Mouse (Mus musculus): ENCODE data around the gene Tm7sf2. TPM values are rescaled to one million over a fixed set of nuclear protein-coding genes. Genes with fewer than 3 reads are reported as not detected.

Gene Tm7sf2
- polyA plus RNA-seq, 1 experiment from 2014 or later = 42.6 TPM

DNA sequence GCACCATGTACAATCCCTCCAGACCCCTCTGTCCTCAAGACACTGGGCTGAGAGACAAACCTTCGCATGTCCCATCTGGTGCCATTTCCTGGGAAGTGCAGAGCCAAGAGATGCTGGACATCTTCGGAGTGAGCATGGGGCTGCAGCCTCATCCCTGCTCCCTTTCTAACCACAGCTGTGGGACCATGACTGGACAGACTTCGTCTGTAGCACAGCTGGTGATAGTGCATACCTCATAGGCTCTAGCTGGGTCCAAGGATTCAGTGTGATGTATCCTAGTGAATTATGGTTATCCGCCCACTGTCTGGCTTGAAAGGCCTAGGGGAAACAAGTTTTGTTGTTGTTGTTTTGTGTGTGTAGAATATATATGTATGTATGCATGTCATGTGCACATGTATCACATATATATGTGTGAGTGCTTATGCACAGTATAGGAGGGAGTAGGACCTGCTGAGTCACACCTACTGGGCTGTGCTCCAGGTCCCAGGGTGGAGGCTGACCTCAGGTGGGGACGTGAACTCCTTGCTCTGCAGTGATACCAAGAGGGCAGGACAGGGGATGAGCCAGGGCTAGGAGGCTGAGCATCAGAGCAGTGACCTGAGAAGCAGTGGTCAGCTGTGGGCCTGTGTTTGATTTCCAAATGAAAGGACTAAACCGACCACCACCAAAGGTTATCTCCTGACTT, 34.1 kb upstream of the Tm7sf2 start:
- DNase-seq = peak; percentile 77
- Histone ChIP-seq H3K9me3 (ENCODE audit: low read length) (no peaks in the 10 kb centered on the region), H3K4me1 (ENCODE audit: insufficient read depth) (peaks cover 29% of the 10 kb centered on the region), H3K27ac (ENCODE audit: low read depth) (peak overlapping the region; percentile 73), H3K36me3 (replicated peaks; ENCODE audit: insufficient read depth, low read length) (no peaks in the 10 kb centered on the region), H3K27me3 (ENCODE audit: insufficient read depth, low read length) (no peaks in the 10 kb centered on the region), H3K4me3 (ENCODE audit: low read depth, low read length) (no peak overlapping the region), H3K9ac (replicated peaks) (no peak overlapping the region), H3K4me2 (ENCODE audit: low read depth, low read length) (peak overlapping the region; percentile 26)
- TF ChIP-seq EP300 (IDR thresholded peaks at IDR 0.05; ENCODE audit: low read depth) (no peak), CTCF (IDR thresholded peaks at IDR 0.05; ENCODE audit: low read depth) (peak; percentile 20; the same call in 1 of the 2 replicates)
- ATAC-seq = peak; percentile 96
- WGBS (ENCODE audit: insufficient replicate concordance) = 63% methylated on average over 6 of the region's 6 CpGs

- no peak overlapping the region for H3K9ac ChIP-seq (replicated peaks)
- H3K4me2 ChIP-seq (ENCODE audit: low read depth, low read length) = no peak overlapping the region
- H3K36me3 ChIP-seq (replicated peaks; ENCODE audit: insufficient read depth, low read length) = no peaks in the 10 kb centered on the region
- H3K27ac ChIP-seq (ENCODE audit: low read depth) = no peak overlapping the region
- ATAC-seq = no peak
- no peak for TF ChIP-seq CTCF (IDR thresholded peaks at IDR 0.05; ENCODE audit: low read depth)
- no peak for TF ChIP-seq EP300 (IDR thresholded peaks at IDR 0.05; ENCODE audit: low read depth)
- no peak for DNase-seq
- H3K27me3 ChIP-seq (ENCODE audit: insufficient read depth, low read length) = no peaks in the 10 kb centered on the region
- H3K4me1 ChIP-seq (ENCODE audit: insufficient read depth) = peaks cover 29% of the 10 kb centered on the region
- H3K4me3 ChIP-seq (ENCODE audit: low read depth, low read length) = no peak overlapping the region
- no peaks in the 10 kb centered on the region for H3K9me3 ChIP-seq (ENCODE audit: low read length)
- WGBS (ENCODE audit: insufficient replicate concordance) = 71% methylated on average over 6 of the region's 6 CpGs
Observed at GRCm38 (mm10) chr19:6101186-6101585, 33.0 kb upstream of the Tm7sf2 start.

DNA sequence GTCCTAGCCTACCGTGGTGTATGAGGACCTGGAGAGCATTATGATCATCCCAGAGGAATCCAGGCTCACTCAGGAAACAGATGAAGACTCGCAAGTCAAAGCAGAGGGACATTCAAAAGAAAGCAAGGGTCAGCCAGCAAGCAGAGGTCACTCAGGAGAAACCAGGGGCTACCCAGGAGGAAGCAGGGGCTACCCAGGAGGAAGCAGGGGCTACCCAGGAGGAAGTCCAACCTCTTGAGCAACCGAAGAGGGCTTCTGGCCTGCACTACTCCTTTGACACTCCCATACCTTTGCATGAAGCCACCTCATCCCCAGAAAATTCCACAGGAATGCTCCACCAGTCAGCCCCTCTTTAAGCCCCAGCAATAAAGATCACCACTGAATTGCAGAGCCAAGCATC, 29.7 kb upstream of the Tm7sf2 start:
- H3K36me3 ChIP-seq (replicated peaks; ENCODE audit: insufficient read depth, low read length) = peaks cover 14% of the 10 kb centered on the region
- H3K27me3 ChIP-seq (ENCODE audit: insufficient read depth, low read length) = no peaks in the 10 kb centered on the region
- WGBS (ENCODE audit: insufficient replicate concordance) = 70% methylated on average over 3 of the region's 3 CpGs
- TF ChIP-seq CTCF (IDR thresholded peaks at IDR 0.05; ENCODE audit: low read depth) = no peak
- TF ChIP-seq EP300 (IDR thresholded peaks at IDR 0.05; ENCODE audit: low read depth) = no peak
- ATAC-seq = no peak
- H3K27ac ChIP-seq (ENCODE audit: low read depth) = no peak overlapping the region
- H3K4me3 ChIP-seq (ENCODE audit: low read depth, low read length) = no peak overlapping the region
- H3K9me3 ChIP-seq (ENCODE audit: low read length) = no peaks in the 10 kb centered on the region
- H3K4me1 ChIP-seq (ENCODE audit: insufficient read depth) = peaks cover 10% of the 10 kb centered on the region
- H3K9ac ChIP-seq (replicated peaks) = no peak overlapping the region
- no peak overlapping the region for H3K4me2 ChIP-seq (ENCODE audit: low read depth, low read length)
- DNase-seq = no peak

- Histone ChIP-seq H3K9me3 (ENCODE audit: low read length) (no peaks in the 10 kb centered on the region), H3K27me3 (ENCODE audit: insufficient read depth, low read length) (no peaks in the 10 kb centered on the region), H3K36me3 (replicated peaks; ENCODE audit: insufficient read depth, low read length) (peaks cover 46% of the 10 kb centered on the region), H3K9ac (replicated peaks) (no peak within 1 kb of the TSS), H3K27ac (ENCODE audit: low read depth) (no peak within 1 kb of the TSS), H3K4me1 (ENCODE audit: insufficient read depth) (no peaks in the 10 kb centered on the region), H3K4me3 (ENCODE audit: low read depth, low read length) (no peak within 1 kb of the TSS), H3K4me2 (ENCODE audit: low read depth, low read length) (no peak within 1 kb of the TSS)
- ATAC-seq (no peak), DNase-seq (no peak)
- WGBS (ENCODE audit: insufficient replicate concordance) = 82% methylated on average over 7 of the region's 7 CpGs
- TF ChIP-seq EP300 (IDR thresholded peaks at IDR 0.05; ENCODE audit: low read depth) (no peak), CTCF (IDR thresholded peaks at IDR 0.05; ENCODE audit: low read depth) (no peak)
Observed at GRCm38 (mm10) chr19:6094119-6094518, 25.9 kb upstream of the Tm7sf2 start, which contains the start of gene AC131692.1. Gene AC131692.1 (plus strand): TSS chr19:6094419.

DNA sequence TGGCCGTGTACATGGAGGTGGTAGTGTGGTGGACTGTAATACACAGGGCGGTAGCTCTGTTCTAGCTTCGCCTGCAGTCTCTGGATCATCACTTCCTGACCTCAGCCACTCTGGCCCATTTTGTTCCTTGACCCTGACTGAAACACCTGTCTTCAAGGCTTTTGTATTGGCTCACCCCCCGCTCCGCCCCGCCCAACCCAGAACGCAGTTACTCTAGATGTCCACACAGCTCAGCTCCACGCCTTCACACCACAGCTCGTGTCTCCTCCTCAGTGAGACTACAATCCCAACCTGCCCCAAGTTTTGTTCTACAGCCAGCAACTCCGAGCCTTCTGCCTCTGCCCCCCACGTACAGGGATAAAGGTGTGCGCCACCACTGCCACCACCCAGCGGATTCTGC, 20.7 kb upstream of the Tm7sf2 start:
- WGBS (ENCODE audit: insufficient replicate concordance) = 92% methylated on average over 13 of the region's 13 CpGs
- ATAC-seq (no peak), DNase-seq (no peak)
- Histone ChIP-seq H3K9ac (replicated peaks) (no peak overlapping the region), H3K4me3 (ENCODE audit: low read depth, low read length) (no peak overlapping the region), H3K36me3 (replicated peaks; ENCODE audit: insufficient read depth, low read length) (peaks cover 57% of the 10 kb centered on the region), H3K27me3 (ENCODE audit: insufficient read depth, low read length) (no peaks in the 10 kb centered on the region), H3K4me1 (ENCODE audit: insufficient read depth) (peaks cover 17% of the 10 kb centered on the region), H3K9me3 (ENCODE audit: low read length) (no peaks in the 10 kb centered on the region), H3K27ac (ENCODE audit: low read depth) (no peak overlapping the region), H3K4me2 (ENCODE audit: low read depth, low read length) (no peak overlapping the region)
- TF ChIP-seq CTCF (IDR thresholded peaks at IDR 0.05; ENCODE audit: low read depth) = no peak
- no peak for TF ChIP-seq EP300 (IDR thresholded peaks at IDR 0.05; ENCODE audit: low read depth)

GRCm38 (mm10) chr19:6085417-6085879, 17.3 kb upstream of the Tm7sf2 start:
- 2% methylated on average over 17 of the region's 17 CpGs for WGBS (ENCODE audit: insufficient replicate concordance)

More at GRCm38 (mm10) chr19:6085417-6085879, 17.3 kb upstream of the Tm7sf2 start:
- peak overlapping the region; percentile 85 for H3K9ac ChIP-seq (replicated peaks)
- H3K36me3 ChIP-seq (replicated peaks; ENCODE audit: insufficient read depth, low read length) = peaks cover 56% of the 10 kb centered on the region
- H3K4me1 ChIP-seq (ENCODE audit: insufficient read depth) = peaks cover 21% of the 10 kb centered on the region
- peak overlapping the region; percentile 93 for H3K4me3 ChIP-seq (ENCODE audit: low read depth, low read length)
- no peak for TF ChIP-seq CTCF (IDR thresholded peaks at IDR 0.05; ENCODE audit: low read depth)
- TF ChIP-seq EP300 (IDR thresholded peaks at IDR 0.05; ENCODE audit: low read depth) = no peak
- ATAC-seq = peak; percentile 76
- H3K27me3 ChIP-seq (ENCODE audit: insufficient read depth, low read length) = no peaks in the 10 kb centered on the region
- H3K4me2 ChIP-seq (ENCODE audit: low read depth, low read length) = peak overlapping the region; percentile 98
- peak overlapping the region; percentile 70 for H3K27ac ChIP-seq (ENCODE audit: low read depth)
- no peaks in the 10 kb centered on the region for H3K9me3 ChIP-seq (ENCODE audit: low read length)
- DNase-seq = peak; percentile 80
